Mouse (Mus musculus) bone marrow macrophage, adult 2 months (primary cell): ENCODE measurements around the gene Igsf3.

Experiments
- CTCF ChIP-seq: IDR thresholded peaks from 2 replicates; pipeline ENCODE4 v1.5.1; 2012; ENCODE audit warnings: low read depth, mild to moderate bottlenecking, low read length, moderate library complexity
- POLR2A ChIP-seq: IDR thresholded peaks from 2 replicates; pipeline ENCODE4 v1.6.1; 2012; ENCODE audit warnings: mild to moderate bottlenecking, low read depth, low read length, borderline replicate concordance

DNA sequence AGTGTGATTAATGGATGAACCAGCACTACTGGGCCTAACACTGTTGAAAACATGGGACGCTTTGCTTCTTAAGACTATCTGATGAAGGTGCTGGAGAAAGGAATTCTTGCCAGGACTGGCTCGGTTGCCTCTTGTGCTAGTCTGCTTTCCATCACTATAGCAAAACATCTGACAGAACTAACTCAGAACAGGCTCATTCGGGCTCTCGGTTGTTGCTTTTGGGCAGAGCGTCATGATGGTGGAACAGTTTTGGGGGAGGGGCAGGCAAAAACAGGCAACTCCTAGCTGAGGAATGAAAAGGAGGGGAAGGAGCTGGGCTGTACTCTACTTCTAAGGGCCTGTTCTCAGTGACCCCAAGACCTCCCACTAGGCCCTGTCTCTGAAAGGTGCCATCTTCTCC is 4.8 kb downstream of the Igsf3 start:
- TF ChIP-seq POLR2A (no peak), CTCF (no peak)
